Mouse (Mus musculus) adrenal gland, postnatal 25 days (tissue): ENCODE results near the gene Srcap. TPM values are rescaled to one million over a fixed set of nuclear protein-coding genes. Genes with fewer than 3 reads are reported as not detected.
"Not testable (repeated sequence)": the region's sequence is repeated elsewhere in the genome, so short reads cannot be mapped to it uniquely, and the experiment has no call there.

Experiments
- DNase-seq: peaks from one replicate; pipeline ENCODE4 v3.0.0; 2021; ENCODE audit warnings: mixed read lengths
- long read RNA-seq: library from polyadenylated mRNA; stranded (forward); transcript quantifications from one replicate; pipeline ENCODE4 v2.0.0, GENCODE M21; 2021
- total RNA-seq: library from RNA; stranded (reverse); gene quantifications from 2 replicates; pipeline ENCODE4 v1.2.3, GENCODE M21; 2021

Gene Srcap
- 111 and 125 TPM in 2 replicates for total RNA-seq
- long read RNA-seq, partial matches to known transcripts = 6 of 10 reads
- long read RNA-seq, other reads (novel, unspliced or antisense) = 4 of 10 reads

- peak; percentile 93 for DNase-seq
Observed at GRCm38 (mm10) chr7:127511808-127512230, at the start of gene Srcap. TSS of gene Srcap (plus strand) at chr7:127511983.

GRCm38 (mm10) chr7:127465191-127465590 is 46.6 kb upstream of the Srcap start:
- no peak for DNase-seq

DNA sequence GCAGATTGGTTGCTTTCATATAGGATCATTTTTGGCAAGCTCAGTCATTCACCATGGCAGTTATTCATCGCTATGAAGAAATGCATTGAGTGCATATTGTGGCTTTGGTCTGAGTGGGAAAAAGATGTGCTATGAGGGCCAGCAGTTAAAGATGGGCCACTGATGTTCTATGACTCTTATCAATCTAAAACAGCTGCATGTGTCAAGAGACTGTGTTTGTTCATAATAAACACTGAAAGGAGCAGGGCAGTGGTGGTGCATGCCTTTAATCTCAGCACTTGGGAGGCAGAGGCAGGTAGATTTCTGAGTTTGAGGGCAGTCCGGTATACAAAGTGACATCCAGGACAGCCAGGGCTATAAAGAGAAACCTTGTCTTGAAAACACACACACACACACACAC is 46.1 kb upstream of the Srcap start:
- DNase-seq = not testable (repeated sequence)

- no peak for DNase-seq
Observed at GRCm38 (mm10) chr7:127466606-127467005, 45.2 kb upstream of the Srcap start.

DNA sequence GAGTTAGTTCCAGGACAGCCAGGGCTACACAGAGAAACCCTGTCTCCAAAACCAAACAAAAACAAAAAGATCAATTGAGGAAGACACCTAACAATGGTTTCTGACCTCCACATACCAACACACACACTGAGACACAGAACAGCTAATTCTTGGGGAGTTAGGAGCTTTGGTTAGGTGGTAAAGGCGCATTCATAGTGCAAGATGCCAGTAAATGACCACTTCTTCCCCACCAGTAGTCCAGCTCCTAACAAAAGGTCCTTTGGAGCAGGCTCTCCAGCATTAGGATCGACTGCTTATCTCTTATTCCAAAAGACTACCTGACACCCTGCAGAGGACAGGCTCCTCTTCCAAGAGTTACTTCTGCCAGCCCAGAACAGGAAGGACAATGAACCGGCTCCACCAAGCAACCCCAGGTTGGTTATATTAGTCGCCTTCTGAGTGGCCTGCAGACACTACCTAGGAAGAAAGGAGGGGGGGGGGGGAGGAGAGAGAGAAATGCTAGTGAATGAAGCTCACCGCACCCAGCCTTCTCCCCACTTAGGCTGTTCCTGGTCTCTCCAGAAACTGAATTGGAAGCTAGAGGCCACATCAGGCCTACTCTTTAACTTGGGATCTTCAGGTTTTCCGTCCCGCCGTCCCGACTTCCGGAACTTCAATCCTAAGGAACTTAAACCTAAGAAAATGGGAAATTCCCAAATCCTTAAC is 41.6 kb upstream of the Srcap start:
- DNase-seq = no peak

- peak; percentile 86 for DNase-seq
Observed at GRCm38 (mm10) chr7:127470743-127471645, 40.8 kb upstream of the Srcap start.

- peak; percentile 59 for DNase-seq
Observed at GRCm38 (mm10) chr7:127471646-127472010, 40.2 kb upstream of the Srcap start.

- DNase-seq = no peak
Observed at GRCm38 (mm10) chr7:127472060-127472459, 39.7 kb upstream of the Srcap start.

GRCm38 (mm10) chr7:127473705-127474104 is 38.1 kb upstream of the Srcap start:
- no peak for DNase-seq

DNA sequence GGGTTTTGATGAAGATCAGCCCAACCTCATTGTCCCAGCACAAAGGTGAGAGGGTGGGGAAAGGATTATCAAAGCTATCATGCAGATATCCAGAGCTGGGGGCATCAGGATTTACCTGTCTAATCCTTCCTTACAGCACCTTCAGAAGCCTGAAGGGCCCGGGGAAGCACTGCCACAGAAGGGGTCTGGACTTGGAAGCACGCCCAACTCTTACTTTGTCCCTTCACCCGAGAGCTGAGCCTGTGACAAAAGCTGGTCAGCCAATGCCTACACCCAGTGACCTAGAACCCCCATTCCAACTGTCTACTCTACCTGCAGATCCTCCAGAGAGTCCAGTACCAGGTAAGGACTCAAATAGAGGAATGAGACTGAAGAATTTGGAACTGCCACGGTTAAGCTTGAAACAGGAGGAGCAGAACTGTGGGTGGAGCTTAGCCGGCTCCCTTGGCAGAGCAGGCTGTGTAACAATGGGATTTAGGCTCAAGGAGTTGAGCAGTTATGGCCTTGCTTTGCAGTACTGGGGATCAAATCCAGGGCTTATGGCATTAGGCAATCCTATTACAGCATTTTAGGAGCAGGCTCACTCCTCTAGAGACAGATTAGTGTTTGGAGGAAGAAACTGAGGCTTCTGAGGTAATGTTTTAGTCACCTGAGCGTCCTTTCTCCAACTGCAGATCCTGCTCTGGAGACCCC is 37.3 kb upstream of the Srcap start:
- DNase-seq = no peak

GRCm38 (mm10) chr7:127475186-127475740 is 36.5 kb upstream of the Srcap start:
- DNase-seq = no peak

- no peak for DNase-seq
Observed at GRCm38 (mm10) chr7:127476336-127476735, 35.4 kb upstream of the Srcap start.

- DNase-seq = no peak
Observed at GRCm38 (mm10) chr7:127476855-127477254, 34.9 kb upstream of the Srcap start.

DNA sequence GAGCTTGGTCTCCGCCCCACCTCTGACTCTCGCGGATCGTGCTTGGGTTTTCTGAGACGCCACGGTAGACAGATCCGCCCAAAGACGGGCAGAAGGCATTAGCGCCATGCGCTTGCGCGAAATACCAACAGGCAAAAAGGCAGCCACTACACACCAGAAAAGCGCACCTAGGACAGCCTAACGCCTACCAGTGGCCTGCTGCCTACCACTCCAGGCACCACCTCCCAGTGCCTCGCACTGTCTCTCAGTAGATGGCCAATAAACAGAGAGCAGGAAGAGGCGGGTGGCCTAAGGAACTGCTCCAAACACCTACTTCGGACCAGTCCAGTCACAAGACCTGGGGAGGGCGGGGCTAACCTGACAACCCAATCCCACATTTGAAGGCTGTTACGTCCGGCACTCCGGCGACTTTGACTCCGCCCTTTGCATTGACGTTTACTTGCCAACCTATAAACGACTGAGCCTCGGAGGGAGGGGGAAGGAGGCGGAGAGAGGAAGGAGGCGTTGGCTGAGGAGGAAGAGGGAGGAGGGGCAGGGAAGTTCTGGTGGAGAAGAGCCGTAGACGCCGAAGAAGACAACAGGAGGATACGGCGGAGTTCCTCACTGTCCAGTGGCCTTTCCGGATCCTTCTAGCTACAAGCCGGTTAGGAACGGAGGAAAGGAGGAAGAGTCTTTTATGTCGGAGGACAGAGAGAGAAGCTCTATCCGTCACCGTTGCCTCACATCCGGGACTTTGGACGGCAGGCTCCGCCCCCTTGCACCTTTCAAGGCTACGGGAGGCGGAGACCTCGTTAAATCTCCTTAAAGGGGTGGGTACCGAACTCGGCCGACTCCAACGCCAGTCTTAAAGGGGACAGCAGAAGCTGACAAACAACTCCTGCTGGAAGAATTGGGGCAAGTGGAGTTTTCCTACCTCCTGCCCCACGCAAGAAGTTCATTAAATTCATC is 33.8 kb upstream of the Srcap start:
- peak; percentile 97 for DNase-seq

GRCm38 (mm10) chr7:127478635-127479317 is 33.0 kb upstream of the Srcap start, which contains the start of gene Fbrs:
TSS of gene Fbrs (plus strand) at chr7:127479199.
- peak; percentile 96 for DNase-seq

GRCm38 (mm10) chr7:127479318-127480225 is 32.2 kb upstream of the Srcap start:
- no peak for DNase-seq

DNA sequence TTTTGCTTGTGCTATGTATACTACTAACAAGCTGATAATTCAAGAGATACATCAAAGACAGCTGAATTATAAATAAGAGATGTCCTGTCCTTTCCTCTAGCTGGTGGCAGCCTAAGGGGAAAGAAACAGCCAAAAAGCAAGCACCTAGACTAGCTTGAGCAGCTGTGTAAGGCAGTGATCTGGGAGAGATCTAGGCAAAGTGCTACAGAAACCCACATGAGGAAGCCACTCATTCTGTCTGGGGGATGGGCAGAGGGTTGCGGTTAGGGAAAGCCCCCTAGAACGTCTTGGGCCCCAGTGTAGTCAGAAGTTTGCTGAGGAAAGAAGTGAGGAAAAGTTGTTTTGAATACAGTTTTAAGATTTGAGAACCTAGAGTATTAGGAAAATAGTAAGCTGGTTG is 31.5 kb upstream of the Srcap start:
- DNase-seq = no peak

- no peak for DNase-seq
Observed at GRCm38 (mm10) chr7:127485416-127485815, 26.4 kb upstream of the Srcap start.

DNA sequence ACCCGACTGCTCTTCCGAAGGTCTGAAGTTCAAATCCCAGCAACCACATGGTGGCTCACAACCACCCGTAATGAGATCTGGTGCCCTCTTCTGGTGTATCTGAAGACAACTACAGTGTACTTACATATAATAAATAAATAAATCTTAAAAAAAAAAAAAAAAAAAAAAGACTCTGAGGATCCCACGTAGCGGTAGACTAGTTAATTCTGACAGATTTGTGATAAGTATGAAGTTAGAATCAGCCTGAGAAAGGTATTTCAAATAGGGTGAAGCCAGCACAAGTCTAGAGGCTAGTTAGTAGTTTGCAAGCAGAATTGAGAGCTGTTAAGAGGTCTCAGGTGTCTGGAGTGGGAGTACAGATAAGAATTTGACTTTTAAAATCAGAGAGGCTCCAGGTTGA is 23.4 kb upstream of the Srcap start:
- DNase-seq = not testable (repeated sequence)
